Mouse (Mus musculus) WW6 (cell line): ENCODE data around the gene Csl.

ENCODE experiments used
- DNase-seq: peaks from one replicate; pipeline ENCODE4 v3.0.0-alpha.2; 2013; ENCODE audit warnings: low read depth, low spot score

Gene Csl

DNA sequence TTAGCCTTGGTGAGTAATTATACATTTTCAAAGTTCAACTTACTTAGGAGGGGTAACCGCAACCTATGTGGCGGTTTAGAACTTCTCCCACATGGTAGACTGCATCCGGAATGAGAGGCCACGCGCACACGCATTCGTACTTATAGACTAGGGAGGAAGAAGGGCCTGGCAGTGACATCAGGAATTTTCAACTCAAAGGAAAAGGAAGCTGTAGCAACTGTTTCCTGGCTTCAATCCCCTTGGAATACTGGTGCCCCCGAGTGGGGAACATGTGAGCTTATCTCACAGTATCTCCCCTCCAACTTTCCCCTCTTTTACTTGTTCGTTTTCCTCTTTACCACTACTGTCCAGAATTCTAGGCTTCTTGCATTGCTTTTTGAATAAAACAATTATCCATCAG is at the start of gene Csl:
TSS of gene Csl (minus strand) at position 101 of the 400 bp plus-strand sequence.
- DNase-seq: no peak

- no peak for DNase-seq
Observed at GRCm38 (mm10) chr10:99789418-99789817, 30.0 kb upstream of the Csl start.

DNA sequence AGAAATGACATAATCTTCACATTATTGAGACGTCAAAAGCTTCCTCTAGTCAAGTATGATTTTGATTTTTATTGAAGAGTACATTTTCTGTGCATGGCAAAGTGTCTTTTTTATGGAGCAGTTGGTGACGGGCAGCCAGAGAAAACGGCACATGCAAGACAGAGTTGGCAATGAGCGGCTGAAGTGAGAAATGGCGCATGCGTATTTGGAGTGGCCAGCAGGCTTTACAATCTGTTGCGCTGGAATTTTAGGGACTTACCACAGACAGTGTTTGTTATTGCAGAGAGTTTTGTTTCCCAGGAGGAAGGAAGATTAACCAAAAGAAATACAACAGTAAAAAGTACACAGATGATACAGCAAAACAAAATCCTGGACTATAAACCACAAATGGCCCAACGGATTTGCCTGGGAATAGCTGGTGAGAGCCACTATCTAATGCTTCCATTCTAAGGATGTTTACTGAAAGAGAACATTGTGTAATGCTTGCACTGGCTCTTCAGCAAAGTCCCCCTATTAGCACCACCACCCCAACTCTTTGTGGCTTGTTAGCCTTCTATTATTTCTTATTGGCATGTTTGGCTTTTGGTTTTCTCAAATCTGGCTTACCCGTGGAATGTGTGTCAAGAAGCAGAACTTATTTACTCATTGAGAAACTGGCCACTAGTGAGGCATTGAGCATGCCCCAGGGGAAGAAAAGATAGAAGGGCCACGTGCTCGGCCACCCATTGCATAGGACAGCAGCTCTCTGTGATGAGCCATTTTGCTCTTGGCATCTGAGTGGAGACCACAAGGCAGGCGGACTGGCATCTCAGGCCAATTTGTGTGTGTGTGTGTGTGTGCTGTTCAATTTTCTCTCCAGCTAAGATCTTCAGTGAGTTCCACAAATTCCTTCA is 15.0 kb upstream of the Csl start:
- no peak for DNase-seq

DNA sequence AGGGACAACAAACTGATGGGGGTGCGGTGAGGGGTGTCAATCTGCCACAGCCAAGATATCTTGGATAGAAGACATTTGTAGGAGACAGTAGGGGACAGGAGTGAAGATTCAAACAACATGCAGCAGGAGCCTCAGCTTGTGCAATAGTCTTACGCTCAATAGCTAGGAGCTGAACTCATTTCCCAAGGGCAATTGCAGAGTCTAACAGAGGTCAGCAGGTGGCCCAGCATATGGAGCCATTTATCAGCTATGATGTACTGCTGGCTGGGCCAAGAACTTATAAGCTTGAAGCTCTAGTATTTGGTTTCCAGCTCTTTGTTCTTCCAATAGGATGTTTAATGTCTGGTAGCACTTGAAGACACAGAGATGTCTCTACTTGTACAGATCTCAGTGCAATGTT is 9.3 kb downstream of the Csl start:
- DNase-seq: no peak

- DNase-seq: no peak
Observed at GRCm38 (mm10) chr10:99748668-99749260, 10.7 kb downstream of the Csl start.

DNA sequence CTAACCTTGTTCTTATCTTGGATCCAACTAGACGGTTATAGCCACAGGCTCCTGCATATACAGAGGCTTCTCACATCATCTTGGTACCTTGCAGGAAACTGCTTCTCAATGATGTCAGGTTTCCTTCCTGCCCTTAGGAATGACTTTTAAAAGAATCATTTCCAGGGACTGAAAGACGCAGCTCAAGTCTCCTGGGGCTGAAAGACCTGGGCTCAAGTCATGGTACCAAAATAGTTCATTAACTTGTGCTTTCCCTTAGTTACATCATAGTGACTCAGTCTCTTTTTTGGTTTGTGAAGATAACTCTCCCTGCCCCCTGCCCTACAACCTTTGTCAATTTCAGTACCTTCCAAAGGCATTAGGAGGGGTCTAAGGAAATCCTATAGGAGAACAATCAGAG is 11.4 kb downstream of the Csl start:
- no peak for DNase-seq

- no peak for DNase-seq
Observed at GRCm38 (mm10) chr10:99741609-99742280, 17.7 kb downstream of the Csl start.

DNA sequence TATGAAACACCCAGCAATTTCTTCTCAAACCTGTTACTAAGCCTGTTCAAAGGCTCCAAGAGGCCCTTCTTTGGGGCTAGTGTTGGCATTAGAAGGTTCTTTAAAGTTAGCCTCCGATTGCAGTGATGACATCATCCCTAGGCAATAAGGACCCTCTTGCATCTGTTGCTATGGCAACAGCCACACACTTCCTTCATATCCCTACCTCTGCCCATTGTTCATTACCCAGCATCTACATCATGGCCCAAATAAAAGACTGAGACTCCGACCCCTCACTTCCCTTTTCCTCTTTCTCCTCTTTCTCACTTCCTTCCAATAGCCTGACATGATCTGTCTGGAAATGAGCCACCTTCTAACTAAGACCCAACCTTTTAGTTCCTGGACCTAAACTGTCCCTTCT is 46.3 kb downstream of the Csl start:
- DNase-seq: no peak

DNA sequence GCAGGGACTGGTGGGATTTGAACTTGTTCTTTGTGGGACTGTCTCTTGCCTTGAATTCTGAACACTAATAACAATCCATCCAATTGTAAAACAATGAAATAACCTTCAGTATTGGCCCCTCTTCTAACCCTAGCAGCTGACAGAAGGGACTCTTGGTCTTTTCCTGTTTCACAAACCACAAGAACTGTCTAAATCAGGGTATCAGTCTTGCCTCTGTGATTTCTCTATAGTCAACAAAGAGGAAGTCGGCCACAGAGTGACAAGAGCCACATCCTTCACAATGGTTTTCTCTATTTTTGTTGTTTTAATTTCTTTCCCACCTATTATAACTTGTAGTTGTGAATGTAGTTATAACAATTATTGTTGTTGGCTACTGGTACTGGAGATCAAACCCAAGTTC is 47.9 kb downstream of the Csl start:
- DNase-seq: no peak
